Mouse (Mus musculus) MEL (cell line): ENCODE results near the gene Usp20. TPM values are rescaled to one million over a fixed set of nuclear protein-coding genes. Genes with fewer than 3 reads are reported as not detected.

Experiments used
- DNase-seq: peaks from one replicate; pipeline ENCODE4 v3.0.0; 2011; ENCODE audit warnings: low read depth, low spot score
- H3K27ac ChIP-seq: 2 replicates; pipeline ENCODE4 v1.5.1; 2012; ENCODE audit warnings: low read depth, mild to moderate bottlenecking, control low read depth, low read length, moderate library complexity; ENCODE audit not compliant: control insufficient read depth
- H3K27me3 ChIP-seq, 2 experiments: fragments of 150-350 bp in 1 of 2; sonication (generic) in 1 of 2; 2 replicates each; pipeline ENCODE4 v1.6.1; 2012; ENCODE audit warnings: low read length in 2 of 2, mild to moderate bottlenecking in 2 of 2, improper control_type of control experiment in 1 of 2, moderate library complexity in 1 of 2; ENCODE audit not compliant: insufficient read depth in 2 of 2, control insufficient read depth in 1 of 2
- H3K36me3 ChIP-seq, 2 experiments: 2 replicates each; pipeline ENCODE4 v1.6.1; 2012 to 2014; ENCODE audit warnings: low read length in 2 of 2, improper control_type of control experiment in 1 of 2, inconsistent platforms in 1 of 2, mild to moderate bottlenecking in 1 of 2; ENCODE audit not compliant: insufficient read depth in 2 of 2, control insufficient read depth in 1 of 2
- H3K4me1 ChIP-seq, 2 experiments: fragments of 150-350 bp in 1 of 2; sonication (generic) in 1 of 2; 2 replicates each; pipeline ENCODE4 v1.6.1; 2012; ENCODE audit warnings: low read length in 2 of 2, improper control_type of control experiment in 1 of 2, mild to moderate bottlenecking in 1 of 2; ENCODE audit not compliant: insufficient read depth in 2 of 2, control insufficient read depth in 1 of 2
- H3K4me3 ChIP-seq, 2 experiments: fragments of 150-350 bp in 1 of 2; sonication (generic) in 1 of 2; 2 replicates each; pipeline ENCODE4 v1.5.1; 2012; ENCODE audit warnings: low read depth in 2 of 2, low read length in 2 of 2, mild to moderate bottlenecking in 2 of 2, moderate library complexity in 2 of 2, control low read depth in 1 of 2, improper control_type of control experiment in 1 of 2; ENCODE audit not compliant: control insufficient read depth in 1 of 2, insufficient read depth in 1 of 2
- H3K79me2 ChIP-seq: 2 replicates; pipeline ENCODE4 v1.6.1; 2012; ENCODE audit warnings: mild to moderate bottlenecking, low read length, moderate library complexity; ENCODE audit not compliant: control insufficient read depth, poor library complexity, insufficient read depth
- H3K9ac ChIP-seq: 2 replicates; pipeline ENCODE4 v1.6.1; 2012; ENCODE audit warnings: low read depth, mild to moderate bottlenecking, control low read depth, low read length, moderate library complexity; ENCODE audit not compliant: control insufficient read depth, poor library complexity, severe bottlenecking
- H3K9me3 ChIP-seq: fragments of 150-350 bp; sonication (generic); replicated peaks from 2 replicates; pipeline ENCODE4 v1.6.1; 2012; ENCODE audit warnings: mild to moderate bottlenecking, low read length, improper control_type of control experiment, moderate library complexity; ENCODE audit not compliant: insufficient read depth
- BHLHE40 ChIP-seq: IDR thresholded peaks from 2 replicates; pipeline ENCODE4 v1.6.1; 2012; ENCODE audit warnings: low read depth, mild to moderate bottlenecking, inconsistent platforms, low read length, improper control_type of control experiment, borderline replicate concordance
- CHD1 ChIP-seq: IDR thresholded peaks from 2 replicates; pipeline ENCODE4 v1.6.1; 2012; ENCODE audit warnings: low read depth, mild to moderate bottlenecking, inconsistent platforms, low read length, improper control_type of control experiment
- CTCF ChIP-seq, 3 experiments: IDR thresholded peaks in 2 of 3; conservative IDR thresholded peaks in 1 of 3; 2 replicates each; pipeline ENCODE4 v1.5.1; 2011 to 2012; ENCODE audit warnings: low read length in 3 of 3, low read depth in 2 of 3, mild to moderate bottlenecking in 2 of 3, improper control_type of control experiment in 1 of 3, inconsistent platforms in 1 of 3, mixed read lengths in 1 of 3, moderate library complexity in 1 of 3; ENCODE audit not compliant: control insufficient read depth in 1 of 3, insufficient read depth in 1 of 3, poor library complexity in 1 of 3, severe bottlenecking in 1 of 3
- E2F4 ChIP-seq: IDR thresholded peaks from 2 replicates; pipeline ENCODE4 v1.6.1; 2011; ENCODE audit warnings: low read depth, low read length, improper control_type of control experiment, borderline replicate concordance
- ELF1 ChIP-seq: IDR thresholded peaks from 2 replicates; pipeline ENCODE4 v1.6.1; 2014; ENCODE audit warnings: low read depth, mild to moderate bottlenecking, inconsistent platforms, low read length, improper control_type of control experiment, moderate library complexity
- EP300 ChIP-seq, 2 experiments: IDR thresholded peaks; 2 replicates each; pipeline ENCODE4 v1.6.1; 2011; ENCODE audit warnings: improper control_type of control experiment in 2 of 2, low read length in 2 of 2, low read depth in 1 of 2, mild to moderate bottlenecking in 1 of 2
- ETS1 ChIP-seq: IDR thresholded peaks from 2 replicates; pipeline ENCODE4 v1.6.1; 2012; ENCODE audit warnings: low read depth, mild to moderate bottlenecking, inconsistent platforms, low read length, improper control_type of control experiment, moderate library complexity
- GABPA ChIP-seq: IDR thresholded peaks from 2 replicates; pipeline ENCODE4 v1.6.1; 2012; ENCODE audit warnings: low read depth, mild to moderate bottlenecking, inconsistent platforms, low read length, improper control_type of control experiment, moderate library complexity
- JUND ChIP-seq: IDR thresholded peaks from 2 replicates; pipeline ENCODE4 v1.6.1; 2011; ENCODE audit warnings: low read depth, mild to moderate bottlenecking, improper control_type of control experiment, low read length
- MAFK ChIP-seq: IDR thresholded peaks from 2 replicates; pipeline ENCODE4 v1.6.1; 2011; ENCODE audit warnings: low read depth, mild to moderate bottlenecking, low read length, improper control_type of control experiment, borderline replicate concordance
- MAX ChIP-seq: IDR thresholded peaks from 2 replicates; pipeline ENCODE4 v1.6.1; 2011; ENCODE audit warnings: low read length, improper control_type of control experiment
- MEF2A ChIP-seq: IDR thresholded peaks from 2 replicates; pipeline ENCODE4 v1.6.1; 2014; ENCODE audit warnings: low read depth, mild to moderate bottlenecking, inconsistent platforms, low read length, improper control_type of control experiment; ENCODE audit not compliant: poor library complexity, insufficient replicate concordance, severe bottlenecking; ENCODE audit errors: extremely low read depth
- MYB ChIP-seq: IDR thresholded peaks from 2 replicates; pipeline ENCODE4 v1.6.1; 2011; ENCODE audit warnings: mild to moderate bottlenecking, low read depth, low read length, improper control_type of control experiment
- NELFE ChIP-seq: IDR thresholded peaks from 2 replicates; pipeline ENCODE4 v1.6.1; 2011; ENCODE audit warnings: low read depth, low read length, improper control_type of control experiment
- POLR2A ChIP-seq, 2 experiments: IDR thresholded peaks; 2 replicates each; pipeline ENCODE4 v1.6.1; 2011 to 2012; ENCODE audit warnings: low read length in 2 of 2, mild to moderate bottlenecking in 2 of 2, control low read depth in 1 of 2, improper control_type of control experiment in 1 of 2, low read depth in 1 of 2, moderate library complexity in 1 of 2; ENCODE audit not compliant: control insufficient read depth in 1 of 2, insufficient read depth in 1 of 2, poor library complexity in 1 of 2
- POLR2AphosphoS2 ChIP-seq: IDR thresholded peaks from 2 replicates; pipeline ENCODE4 v1.6.1; 2011; ENCODE audit warnings: low read length, improper control_type of control experiment
- RAD21 ChIP-seq: IDR thresholded peaks from 2 replicates; pipeline ENCODE4 v1.6.1; 2011; ENCODE audit warnings: mild to moderate bottlenecking, low read depth, low read length, improper control_type of control experiment
- RCOR1 ChIP-seq: IDR thresholded peaks from 2 replicates; pipeline ENCODE4 v1.6.1; 2012; ENCODE audit warnings: low read depth, mild to moderate bottlenecking, inconsistent platforms, low read length, improper control_type of control experiment
- SMC3 ChIP-seq: IDR thresholded peaks from 2 replicates; pipeline ENCODE4 v1.6.1; 2011; ENCODE audit warnings: low read depth, low read length, improper control_type of control experiment
- TAL1 ChIP-seq: IDR thresholded peaks from 2 replicates; pipeline ENCODE4 v1.6.1; 2012; ENCODE audit warnings: mild to moderate bottlenecking, inconsistent platforms, low read length, moderate library complexity, mixed read lengths
- TCF12 ChIP-seq: IDR thresholded peaks from 2 replicates; pipeline ENCODE4 v1.6.1; 2014; ENCODE audit warnings: low read depth, mild to moderate bottlenecking, inconsistent platforms, low read length, improper control_type of control experiment, moderate library complexity
- UBTF ChIP-seq: IDR thresholded peaks from 2 replicates; pipeline ENCODE4 v1.6.1; 2012; ENCODE audit warnings: low read depth, mild to moderate bottlenecking, inconsistent platforms, low read length, improper control_type of control experiment, moderate library complexity, borderline replicate concordance; ENCODE audit not compliant: insufficient read depth
- USF2 ChIP-seq, 2 experiments: IDR thresholded peaks; 2 replicates each; pipeline ENCODE4 v1.6.1; 2011 to 2012; ENCODE audit warnings: improper control_type of control experiment in 2 of 2, low read length in 2 of 2, borderline replicate concordance in 1 of 2, inconsistent platforms in 1 of 2, low read depth in 1 of 2, mild to moderate bottlenecking in 1 of 2; ENCODE audit not compliant: insufficient read depth in 1 of 2
- ZC3H11A ChIP-seq: IDR thresholded peaks from 2 replicates; pipeline ENCODE4 v1.6.1; 2012; ENCODE audit warnings: low read depth, mild to moderate bottlenecking, inconsistent platforms, low read length, improper control_type of control experiment
- ZKSCAN1 ChIP-seq: IDR thresholded peaks from 2 replicates; pipeline ENCODE4 v1.6.1; 2012; ENCODE audit warnings: low read depth, mild to moderate bottlenecking, inconsistent platforms, low read length, improper control_type of control experiment, moderate library complexity
- ZMIZ1 ChIP-seq: IDR thresholded peaks from 2 replicates; pipeline ENCODE4 v1.6.1; 2012; ENCODE audit warnings: low read depth, mild to moderate bottlenecking, inconsistent platforms, low read length, improper control_type of control experiment, moderate library complexity
- ZNF384 ChIP-seq: IDR thresholded peaks from 2 replicates; pipeline ENCODE4 v1.6.1; 2012; ENCODE audit warnings: low read depth, mild to moderate bottlenecking, inconsistent platforms, low read length, improper control_type of control experiment
- polyA plus RNA-seq, 2 experiments: library from polyadenylated mRNA; stranded (reverse) in 1 of 2; unstranded in 1 of 2; fragments of >175 nt in 1 of 2; fragments of >200 nt in 1 of 2; gene quantifications; 2 replicates each; pipeline versions ENCODE4 v1.2.1 to v1.2.4; 2012; ENCODE audit warnings: low replicate concordance in 2 of 2, low read depth in 1 of 2; ENCODE audit not compliant: insufficient read length in 2 of 2, insufficient read depth in 1 of 2, missing spikeins in 1 of 2
- total RNA-seq: library from RNA; depleted of rRNA; stranded (reverse); fragments of 300-350 nt; gene quantifications from 2 replicates; pipeline ENCODE4 v1.2.3, GENCODE M21; 2012

Gene Usp20
- total and polyA plus RNA-seq, 3 experiments, result 9.4 to 10.8 TPM; not detected in 1

DNA sequence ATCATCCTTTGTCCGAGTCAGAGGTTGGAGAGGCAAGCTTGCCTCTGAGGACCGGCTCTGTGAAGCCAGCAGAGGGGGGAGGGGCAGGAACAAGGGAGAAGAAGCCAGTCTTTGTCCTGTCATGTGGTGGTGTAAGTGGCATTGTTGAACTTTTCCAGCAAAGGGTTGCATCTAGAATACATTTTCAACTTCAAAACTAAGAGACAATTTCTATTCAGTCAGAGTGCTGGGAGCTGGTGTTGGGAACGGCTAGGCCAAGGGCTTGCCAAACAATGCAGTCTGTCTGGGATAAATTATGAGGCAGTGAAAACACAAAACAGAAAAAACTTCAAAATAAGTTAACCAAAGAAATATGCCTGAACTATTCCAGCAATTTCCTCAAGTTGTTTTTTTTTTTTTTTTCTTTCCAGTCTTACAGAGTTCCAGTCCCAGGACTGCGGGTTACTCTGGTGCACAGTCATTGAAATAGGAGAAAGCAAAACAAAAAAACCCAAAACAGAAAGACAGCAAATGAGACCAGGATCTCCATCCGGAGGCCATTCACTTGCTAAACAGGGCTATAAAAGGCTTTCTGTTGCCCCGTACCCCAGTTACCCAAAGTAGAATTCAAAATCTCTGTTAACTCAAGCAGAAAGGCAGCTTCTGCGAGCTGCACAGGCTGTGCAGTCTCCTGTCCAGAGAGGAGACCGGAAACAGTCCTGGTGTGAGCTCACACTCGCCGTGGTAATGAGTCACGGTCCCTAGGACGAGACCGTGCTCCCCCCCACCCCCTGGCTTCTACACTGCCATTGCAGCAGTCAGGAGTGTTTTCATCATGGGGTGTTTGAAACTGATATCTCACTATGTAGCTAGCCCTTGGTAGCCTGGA lies 86.4 kb downstream of the Usp20 start:
- H3K79me2 ChIP-seq, result no peaks in the 10 kb centered on the region
- peaks cover 0 to 4% of the 10 kb centered on the region in 2 experiments; a peak in 2 of 4 replicates for H3K36me3 ChIP-seq
- no peak overlapping the region for H3K9ac ChIP-seq
- no peak overlapping the region for H3K4me3 ChIP-seq
- TF ChIP-seq EP300 (IDR thresholded peaks at IDR 0.05; ENCODE audit: low read depth in 1 of 2, low read length in 2 of 2) (no peak), TAL1 (no peak), RAD21 (no peak), CTCF (IDR thresholded peaks at IDR 0.05 in 2 of 3, conservative IDR thresholded peaks at IDR 0.05 in 1 of 3; ENCODE audit: control insufficient read depth in 1 of 3, insufficient read depth in 1 of 3, low read depth in 2 of 3, low read length in 3 of 3, poor library complexity in 1 of 3, severe bottlenecking in 1 of 3) (no peak), ZMIZ1 (no peak), JUND (no peak), MEF2A (no peak), TCF12 (no peak), ELF1 (no peak), SMC3 (no peak), CHD1 (no peak), ZKSCAN1 (no peak), E2F4 (no peak), NELFE (no peak), BHLHE40 (no peak), POLR2AphosphoS2 (no peak), MAFK (no peak), MYB (no peak), MAX (no peak), ETS1 (no peak)
- H3K4me1 ChIP-seq, result peaks cover 0 to 6% of the 10 kb centered on the region in 2 experiments; a peak in 1 of 4 replicates
- H3K9me3 ChIP-seq, result no peaks in the 10 kb centered on the region
- no peak for DNase-seq
- no peaks in the 10 kb centered on the region for H3K27me3 ChIP-seq
- H3K27ac ChIP-seq, result no peak overlapping the region

DNA sequence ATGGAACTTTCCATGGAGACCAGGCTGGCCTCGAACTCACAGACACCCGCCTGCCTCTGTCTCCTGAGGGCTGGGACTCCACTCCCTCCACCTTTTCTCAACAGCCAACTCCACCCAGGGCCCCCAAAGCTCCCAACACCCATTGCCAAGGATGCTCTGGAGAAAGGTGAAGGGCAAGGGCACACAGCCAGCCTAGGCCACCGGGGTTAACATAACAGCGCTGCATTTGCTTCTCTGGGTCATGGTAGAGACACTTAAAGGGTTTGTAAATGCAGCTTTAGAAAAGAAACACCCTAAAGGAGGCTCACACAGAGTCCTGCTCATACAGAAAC lies 87.0 kb downstream of the Usp20 start:
- TF ChIP-seq ZNF384 (no peak), ZKSCAN1 (no peak), BHLHE40 (no peak), E2F4 (no peak), EP300 (IDR thresholded peaks at IDR 0.05; ENCODE audit: low read depth in 1 of 2, low read length in 2 of 2) (no peak), SMC3 (no peak), RCOR1 (no peak), POLR2A (IDR thresholded peaks at IDR 0.05; ENCODE audit: control insufficient read depth in 1 of 2, insufficient read depth in 1 of 2, low read depth in 1 of 2, low read length in 2 of 2, poor library complexity in 1 of 2) (no peak), TCF12 (no peak), USF2 (IDR thresholded peaks at IDR 0.05; ENCODE audit: borderline replicate concordance in 1 of 2, insufficient read depth in 1 of 2, low read depth in 1 of 2, low read length in 2 of 2) (no peak), MAFK (no peak), JUND (no peak), UBTF (no peak), MYB (no peak), POLR2AphosphoS2 (no peak), TAL1 (no peak), ZC3H11A (no peak), GABPA (no peak)
- DNase-seq, result no peak
- peaks cover 0 to 4% of the 10 kb centered on the region in 2 experiments; a peak in 2 of 4 replicates for H3K36me3 ChIP-seq
- H3K4me1 ChIP-seq, result peaks cover 0 to 6% of the 10 kb centered on the region in 2 experiments; a peak in 1 of 4 replicates
- H3K27me3 ChIP-seq, result no peaks in the 10 kb centered on the region
- H3K4me3 ChIP-seq, result no peak overlapping the region
- H3K27ac ChIP-seq, result no peak overlapping the region
- H3K79me2 ChIP-seq, result no peaks in the 10 kb centered on the region
- H3K9ac ChIP-seq, result no peak overlapping the region
- H3K9me3 ChIP-seq, result no peaks in the 10 kb centered on the region
